Mouse (Mus musculus) left cerebral cortex, postnatal 36 days (tissue): ENCODE measurements around the gene Rnf212. TPM values are rescaled to one million over a fixed set of nuclear protein-coding genes. Genes with fewer than 3 reads are reported as not detected.

Experiments
- DNase-seq, 2 experiments: peaks; one replicate each; pipeline ENCODE4 v3.0.0; 2021 to 2022; ENCODE audit warnings: low spot score in 2 of 2, mixed read lengths in 1 of 2
- intact Hi-C: fragments of 180-260 bp; cut with DNase I; formaldehyde crosslinking; loops from one replicate; pipeline ENCODE4 v1.15.1; 2025
- total RNA-seq, 2 experiments: library from RNA; stranded (reverse); gene quantifications; 2 replicates each; pipeline ENCODE4 v1.2.3; 2021

Rnf212 gene
- total RNA-seq, 2 experiments from 2014 or later = not detected

DNA sequence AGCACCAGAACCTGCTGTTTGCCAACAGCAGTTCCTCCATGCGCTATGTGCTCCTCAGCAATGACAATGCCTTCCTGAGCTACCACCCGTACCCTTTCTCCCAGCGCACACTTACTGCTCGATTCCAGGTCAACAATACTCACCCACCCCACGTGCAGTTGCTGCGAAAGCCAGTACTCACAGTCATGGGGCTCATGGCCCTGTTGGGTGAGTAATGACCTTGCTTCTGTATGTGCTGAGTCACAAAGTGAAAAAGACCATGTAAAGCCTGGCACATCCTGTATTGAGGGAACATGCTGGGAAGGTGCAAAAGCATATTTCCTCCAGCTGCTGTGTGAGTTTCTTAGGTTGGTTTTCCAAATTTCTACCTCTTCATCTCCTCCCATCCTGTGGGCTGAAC lies 93.9 kb downstream of the Rnf212 start:
- DNase-seq = no peak
- intact Hi-C loops = no loop called here

- DNase-seq = no peak
- intact Hi-C loops = no loop called here
Observed at GRCm38 (mm10) chr5:108679909-108680308, 94.9 kb downstream of the Rnf212 start.

Other genes with a start within 250 kb of the Rnf212 start
- 100 to 1,000 TPM; 644 to 792 TPM for gene Cplx1, start 225.0 kb downstream of the Rnf212 start, total RNA-seq
- 10 to 100 TPM; 98.1 to 98.8 TPM for gene Gak, start 145.2 kb downstream of the Rnf212 start, total RNA-seq
- 10 to 100 TPM; 40.7 to 41.4 TPM for gene Tmem175, start 145.2 kb downstream of the Rnf212 start, total RNA-seq
- gene Idua, start 114.7 kb downstream of the Rnf212 start, total RNA-seq = 10 to 100 TPM; 13.8 to 18.8 TPM
- gene Dgkq, start 105.3 kb downstream of the Rnf212 start, total RNA-seq = 10 to 100 TPM; 40.5 to 57.7 TPM
- under 1 TPM; 0.93 to 0.94 TPM for gene Slc26a1, start 99.4 kb downstream of the Rnf212 start, total RNA-seq
- gene Fgfrl1, start 82.6 kb downstream of the Rnf212 start, total RNA-seq = 10 to 100 TPM; 16.4 to 23.8 TPM
- not detected for gene Tmed11, start 20.4 kb upstream of the Rnf212 start, total RNA-seq
- gene Vmn2r8, start 33.9 kb upstream of the Rnf212 start, total RNA-seq = not detected
- gene Vmn2r9, start 77.6 kb upstream of the Rnf212 start, total RNA-seq = not detected
- gene Vmn2r10, start 231.5 kb upstream of the Rnf212 start, total RNA-seq = not detected